Mouse (Mus musculus): ENCODE measurements around the gene P4ha1.

- TF ChIP-seq GATA1 (IDR thresholded peaks at IDR 0.05; ENCODE audit: borderline replicate concordance, low read length) = no peak
- TF ChIP-seq FLI1 (IDR thresholded peaks at IDR 0.05; ENCODE audit: low read length) = no peak
These were observed 41.5 kb downstream of the P4ha1 start for GRCm38 (mm10) chr10:59364551-59364950.
